In genomic region chr17:64778756-64779155, GRCm38 (mm10) we compare ENCODE assay signal across 24 mouse cellular contexts. TPM values are rescaled to one million over a fixed set of nuclear protein-coding genes. Genes with fewer than 3 reads are reported as not detected.
DNase-seq lines count a peak whose midpoint lies in the region.
"Had no signal": no experiment of that assay in that cellular context is flagged by ENCODE, and none has a peak within 500 bp of the region (broad histone marks: within the 10 kb centered on the region; RNA-seq: fewer than 3 reads in every experiment).

No protein-coding gene starts in this region.

- no peaks in the 10 kb centered on the region for H3K4me1 ChIP-seq in heart, embryonic 10.5 days

- H3K9me3 ChIP-seq in heart, embryonic 10.5 days: no peaks in the 10 kb centered on the region

- peak; percentile 81 for DNase-seq in heart, adult 11 months
- DNase-seq in heart, postnatal 14 days: no peak
- DNase-seq in heart, embryonic 10.5 days (ENCODE audit: low spot score): peak; percentile 68
- DNase-seq in heart, postnatal 36 days: no peak
- DNase-seq: adrenal gland, adult 2 months; adrenal gland, adult 8-10 months; adrenal gland, postnatal 10 days; adrenal gland, postnatal 14 days; adrenal gland, postnatal 25 days; adrenal gland, postnatal 36 days; B cell, adult 2 months; cerebellum, adult 11 months; cerebellum, adult 11-12 months; cerebellum, adult 18-20 months had no signal

- H3K27ac ChIP-seq in heart, embryonic 10.5 days: no peak overlapping the region

- H3K27me3 ChIP-seq in heart, embryonic 10.5 days (ENCODE audit: insufficient read depth, poor library complexity, severe bottlenecking): no peaks in the 10 kb centered on the region
- H3K27me3 ChIP-seq: CH12.LX had no signal

- H3K4me3 ChIP-seq in heart, embryonic 10.5 days: no peak overlapping the region

- intact Hi-C loops in heart, postnatal 14 days (cut with DNase I): no loop called here
- intact Hi-C loops in heart, postnatal 36 days (cut with DNase I): no loop called here

- no peaks in the 10 kb centered on the region for H3K36me3 ChIP-seq in heart, embryonic 10.5 days
- H3K36me3 ChIP-seq: G1E had no signal

- WGBS in heart, embryonic 10.5 days: 89% methylated on average over 12 of the region's 12 CpGs

RNA-seq across cellular contexts. Expression of gene 4930583I09Rik, which starts 57.1 kb away (rescaled TPM):
- total RNA-seq in heart, postnatal 14 days (2021): not detected
- not detected in 2 replicates for polyA plus RNA-seq in heart, embryonic 10.5 days (2016; fragmentation: Nextera tagmentation; extraction: Ambion mirVana)
- not detected for total RNA-seq in heart, postnatal 36 days (2021)
- total RNA-seq: adrenal gland, adult 18-20 months; adrenal gland, adult 2 months; adrenal gland, adult 8-10 months; adrenal gland, postnatal 10 days; adrenal gland, postnatal 14 days; adrenal gland, postnatal 25 days; adrenal gland, postnatal 36 days; adrenal gland, postnatal 4 days; CH12.LX; ES-E14; G1E; MEL had no signal
- polyA plus RNA-seq: activated CD4-positive, CD25-positive, alpha-beta regulatory T cell, adult 4 months; adrenal gland, adult 2 months; brain, embryonic 14.5 days; C2C12; G1E; Patski had no signal

Comparison
In these comparisons a context has a peak if more than half of its experiments do, and no peak if none do; other contexts are left out.
1. DNase-seq: peak in heart, adult 11 months (single experiment) and heart, embryonic 10.5 days (single experiment); none in heart, postnatal 14 days (0 of 2) and heart, postnatal 36 days (0 of 2).